Mouse (Mus musculus) midbrain, embryonic 12.5 days (tissue): ENCODE data around the gene Zbed3. TPM values are rescaled to one million over a fixed set of nuclear protein-coding genes. Genes with fewer than 3 reads are reported as not detected.

ENCODE experiments used
- ATAC-seq: fragments of 200-750 bp; cut with Nextera tagmentation; 2 replicates; pipeline ENCODE4 v1.8.0; 2017; ENCODE audit warnings: low read depth, moderate TSS enrichment, moderate library complexity; ENCODE audit not compliant: low FRiP score
- H3K27ac ChIP-seq: fragments of 300-500 bp; sonication (generic); replicated peaks from 2 replicates; pipeline ENCODE4 v1.5.1; 2016; ENCODE audit warnings: mild to moderate bottlenecking
- H3K27me3 ChIP-seq: fragments of 300-500 bp; sonication (generic); 2 replicates; pipeline ENCODE4 v1.6.1; 2016; ENCODE audit warnings: mild to moderate bottlenecking
- H3K36me3 ChIP-seq: fragments of 300-500 bp; sonication (generic); 2 replicates; pipeline ENCODE4 v1.6.1; 2016
- H3K4me1 ChIP-seq: fragments of 300-500 bp; sonication (generic); 2 replicates; pipeline ENCODE4 v1.6.1; 2016
- H3K4me2 ChIP-seq: fragments of 300-500 bp; sonication (generic); replicated peaks from 2 replicates; pipeline ENCODE4 v1.6.1; 2016; ENCODE audit warnings: mild to moderate bottlenecking, moderate library complexity
- H3K4me3 ChIP-seq: fragments of 300-500 bp; sonication (generic); 2 replicates; pipeline ENCODE4 v1.5.1; 2016; ENCODE audit warnings: mild to moderate bottlenecking
- H3K9ac ChIP-seq: fragments of 300-500 bp; sonication (generic); replicated peaks from 2 replicates; pipeline ENCODE4 v1.6.1; 2016; ENCODE audit warnings: mild to moderate bottlenecking, moderate library complexity
- H3K9me3 ChIP-seq: fragments of 300-500 bp; sonication (generic); 2 replicates; pipeline ENCODE4 v1.6.1; 2016; ENCODE audit warnings: mild to moderate bottlenecking
- WGBS: fragments of 180-500 bp; shearing (Covaris S2); methylation state at CpG from one replicate; pipeline ENCODE4 v1.1.7; 2016; 5-methylcytosine and 5-hydroxymethylcytosine counted together
- polyA plus RNA-seq: library from polyadenylated mRNA; unstranded; fragments of >200 nt; fragmentation: Nextera tagmentation; extraction: Ambion mirVana; gene quantifications from 2 replicates; pipeline ENCODE4 v1.2.1, GENCODE M21; 2016

The Zbed3 gene
- polyA plus RNA-seq, 1 experiment from 2014 or later, result 62.3 TPM

GRCm38 (mm10) chr13:95323950-95324625, 676 bp downstream of the Zbed3 start:
- no peaks in the 10 kb centered on the region for H3K9me3 ChIP-seq
- H3K4me1 ChIP-seq, result peaks cover 34% of the 10 kb centered on the region
- H3K4me3 ChIP-seq, result peak overlapping the region; percentile 82
- H3K36me3 ChIP-seq, result no peaks in the 10 kb centered on the region
- H3K4me2 ChIP-seq, result peak overlapping the region; percentile 68
- H3K27ac ChIP-seq, result peak overlapping the region; percentile 91; the same call in 1 of the 2 replicates
- H3K9ac ChIP-seq, result peak overlapping the region; percentile 95
- ATAC-seq, result peak; percentile 34; the same call in 1 of the 2 replicates
- H3K27me3 ChIP-seq, result no peaks in the 10 kb centered on the region
- 25% methylated on average over 15 of the region's 15 CpGs for WGBS

GRCm38 (mm10) chr13:95324626-95325079, 1.2 kb downstream of the Zbed3 start:
- H3K4me2 ChIP-seq, result peak overlapping the region; percentile 68
- peaks cover 34% of the 10 kb centered on the region for H3K4me1 ChIP-seq
- ATAC-seq, result peak; percentile 11; the same call in 1 of the 2 replicates
- under 1% methylated on average over 22 of the region's 22 CpGs for WGBS
- peak overlapping the region; percentile 82 for H3K4me3 ChIP-seq
- H3K27ac ChIP-seq, result peak overlapping the region; percentile 91
- no peaks in the 10 kb centered on the region for H3K36me3 ChIP-seq
- H3K9ac ChIP-seq, result peak overlapping the region; percentile 95
- H3K9me3 ChIP-seq, result no peaks in the 10 kb centered on the region
- H3K27me3 ChIP-seq, result no peaks in the 10 kb centered on the region

GRCm38 (mm10) chr13:95325080-95325906, 1.9 kb downstream of the Zbed3 start:
- H3K9ac ChIP-seq, result peak overlapping the region; percentile 95
- H3K4me3 ChIP-seq, result peak overlapping the region; percentile 82
- peak; percentile 67 for ATAC-seq
- H3K36me3 ChIP-seq, result no peaks in the 10 kb centered on the region
- no peaks in the 10 kb centered on the region for H3K27me3 ChIP-seq
- H3K4me1 ChIP-seq, result peaks cover 34% of the 10 kb centered on the region
- H3K9me3 ChIP-seq, result no peaks in the 10 kb centered on the region
- peak overlapping the region; percentile 91 for H3K27ac ChIP-seq
- peak overlapping the region; percentile 68 for H3K4me2 ChIP-seq
- under 1% methylated on average over 63 of the region's 63 CpGs for WGBS

GRCm38 (mm10) chr13:95325907-95326550, 2.6 kb downstream of the Zbed3 start:
- H3K9ac ChIP-seq, result peak overlapping the region; percentile 95
- no peak for ATAC-seq
- peak overlapping the region; percentile 91 for H3K27ac ChIP-seq
- H3K4me1 ChIP-seq, result peaks cover 34% of the 10 kb centered on the region
- WGBS, result 16% methylated on average over 5 of the region's 5 CpGs
- H3K36me3 ChIP-seq, result no peaks in the 10 kb centered on the region
- peak overlapping the region; percentile 82 for H3K4me3 ChIP-seq
- H3K27me3 ChIP-seq, result no peaks in the 10 kb centered on the region
- peak overlapping the region; percentile 68 for H3K4me2 ChIP-seq
- no peaks in the 10 kb centered on the region for H3K9me3 ChIP-seq

GRCm38 (mm10) chr13:95326611-95327344, 3.4 kb downstream of the Zbed3 start:
- Histone ChIP-seq H3K27me3 (no peaks in the 10 kb centered on the region), H3K4me3 (peak overlapping the region; percentile 82), H3K4me2 (peak overlapping the region; percentile 68), H3K4me1 (peaks cover 34% of the 10 kb centered on the region), H3K36me3 (no peaks in the 10 kb centered on the region), H3K9ac (peak overlapping the region; percentile 52), H3K27ac (peak overlapping the region; percentile 74), H3K9me3 (no peaks in the 10 kb centered on the region)
- ATAC-seq, result peak; percentile 48; the same call in 1 of the 2 replicates
- WGBS, result 9% methylated on average over 21 of the region's 21 CpGs

GRCm38 (mm10) chr13:95327345-95327741, 3.9 kb downstream of the Zbed3 start:
- Histone ChIP-seq H3K4me3 (peak overlapping the region; percentile 82), H3K9ac (peak overlapping the region; percentile 52), H3K9me3 (no peaks in the 10 kb centered on the region), H3K4me1 (peaks cover 34% of the 10 kb centered on the region), H3K36me3 (no peaks in the 10 kb centered on the region), H3K27ac (peak overlapping the region; percentile 74), H3K27me3 (no peaks in the 10 kb centered on the region), H3K4me2 (peak overlapping the region; percentile 68)
- 3% methylated on average over 5 of the region's 5 CpGs for WGBS
- peak; percentile 44; the same call in 1 of the 2 replicates for ATAC-seq

- H3K9me3 ChIP-seq, result no peaks in the 10 kb centered on the region
- no peak overlapping the region for H3K27ac ChIP-seq
- H3K27me3 ChIP-seq, result no peaks in the 10 kb centered on the region
- no peak overlapping the region for H3K9ac ChIP-seq
- H3K36me3 ChIP-seq, result no peaks in the 10 kb centered on the region
- no peak for ATAC-seq
- H3K4me3 ChIP-seq, result no peak overlapping the region
- WGBS, result 84% methylated on average over 11 of the region's 11 CpGs
- no peak overlapping the region for H3K4me2 ChIP-seq
- peaks cover 34% of the 10 kb centered on the region for H3K4me1 ChIP-seq
Observed at GRCm38 (mm10) chr13:95328767-95329166, 5.4 kb downstream of the Zbed3 start.

- 0 out of 2 replicates have a peak, but pooled peaks cover 4% of the 10 kb centered on the region for H3K36me3 ChIP-seq
- no peaks in the 10 kb centered on the region for H3K27me3 ChIP-seq
- H3K9ac ChIP-seq, result no peak overlapping the region
- no peaks in the 10 kb centered on the region for H3K9me3 ChIP-seq
- ATAC-seq, result no peak
- H3K4me3 ChIP-seq, result no peak overlapping the region
- H3K4me2 ChIP-seq, result no peak overlapping the region
- no peak overlapping the region for H3K27ac ChIP-seq
- peaks cover 29% of the 10 kb centered on the region for H3K4me1 ChIP-seq
- 61% methylated on average over 11 of the region's 11 CpGs for WGBS
Observed at GRCm38 (mm10) chr13:95330507-95330906, 7.1 kb downstream of the Zbed3 start.

GRCm38 (mm10) chr13:95332086-95332899, 8.9 kb downstream of the Zbed3 start:
- WGBS, result 81% methylated on average over 11 of the region's 11 CpGs
- H3K27ac ChIP-seq, result no peak overlapping the region

GRCm38 (mm10) chr13:95336122-95336677, 12.8 kb downstream of the Zbed3 start:
- Histone ChIP-seq H3K4me2 (no peak overlapping the region; the same call in 1 of the 2 replicates), H3K9ac (no peak overlapping the region), H3K27me3 (no peaks in the 10 kb centered on the region), H3K27ac (no peak overlapping the region), H3K4me1 (no peaks in the 10 kb centered on the region), H3K4me3 (0 out of 2 replicates have a peak overlapping the region, but pooled peaks have one; percentile 10), H3K9me3 (no peaks in the 10 kb centered on the region), H3K36me3 (peaks cover 33% of the 10 kb centered on the region)
- ATAC-seq, result peak; percentile 38; the same call in 1 of the 2 replicates
- 67% methylated on average over 40 of the region's 40 CpGs for WGBS

More at GRCm38 (mm10) chr13:95332086-95332899, 8.9 kb downstream of the Zbed3 start:
- no peak for ATAC-seq
- Histone ChIP-seq H3K9ac (no peak overlapping the region), H3K4me2 (no peak overlapping the region), H3K4me1 (peaks cover 16% of the 10 kb centered on the region), H3K27me3 (no peaks in the 10 kb centered on the region), H3K4me3 (no peak overlapping the region), H3K36me3 (peaks cover 20% of the 10 kb centered on the region), H3K9me3 (no peaks in the 10 kb centered on the region)
